Mouse (Mus musculus): ENCODE results near the gene Pcnp.
A peak's percentile ranks its signal among the peaks of the same experiment; 100 is the strongest.
"Not testable (repeated sequence)": the region's sequence is repeated elsewhere in the genome, so short reads cannot be mapped to it uniquely, and the experiment has no call there.

Gene Pcnp

GRCm38 (mm10) chr16:55967221-55967620 is 62.3 kb downstream of the Pcnp start:
- no peak for DNase-seq (ENCODE audit: low spot score in 2 of 2)

- peak; percentile 92 to 96 for DNase-seq (ENCODE audit: low spot score in 2 of 2)
These were observed 63.2 kb downstream of the Pcnp start, which contains the start of gene Rpl24 for GRCm38 (mm10) chr16:55966212-55966871. Gene Rpl24, plus strand, starts transcription at chr16:55966275.

- DNase-seq (ENCODE audit: low spot score in 2 of 2): no peak
These were observed 65.2 kb downstream of the Pcnp start for GRCm38 (mm10) chr16:55964126-55964949.

GRCm38 (mm10) chr16:55963068-55963467 is 66.5 kb downstream of the Pcnp start:
- DNase-seq (ENCODE audit: low spot score in 2 of 2): not testable (repeated sequence)
